Mouse (Mus musculus) spleen, postnatal 14 days (tissue): ENCODE data around the gene Sugct.

Experiments
- DNase-seq, 2 experiments: peaks; one replicate each; pipeline ENCODE4 v3.0.0; 2021 to 2022; ENCODE audit warnings: low spot score in 2 of 2

Gene Sugct

GRCm38 (mm10) chr13:17694911-17695699 lies at the start of gene Sugct, which contains the start of gene Mplkip:
Sugct (minus strand) TSS chr13:17695553.
Mplkip (plus strand) TSS chr13:17695192.
- peak; percentile 100 for DNase-seq

DNA sequence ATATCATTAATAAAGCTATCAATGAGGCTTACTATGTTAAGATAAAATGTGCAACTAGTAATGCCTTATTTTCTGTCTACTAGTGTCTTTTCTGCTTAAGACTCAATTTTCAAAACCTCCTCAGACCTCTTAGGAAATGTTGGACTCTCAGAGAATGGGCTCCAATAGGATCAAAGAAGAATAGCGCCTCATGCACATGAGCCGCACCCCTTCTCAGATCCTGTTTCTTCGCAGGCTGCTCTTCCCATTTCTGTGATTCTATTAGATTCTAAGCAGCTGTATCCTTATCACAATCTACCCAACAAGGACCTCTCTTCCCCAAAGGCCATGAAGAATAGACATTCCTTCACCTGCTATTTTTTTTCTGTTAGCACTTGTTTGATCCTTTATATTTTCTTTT lies 33.4 kb upstream of the Sugct start:
- no peak for DNase-seq

DNA sequence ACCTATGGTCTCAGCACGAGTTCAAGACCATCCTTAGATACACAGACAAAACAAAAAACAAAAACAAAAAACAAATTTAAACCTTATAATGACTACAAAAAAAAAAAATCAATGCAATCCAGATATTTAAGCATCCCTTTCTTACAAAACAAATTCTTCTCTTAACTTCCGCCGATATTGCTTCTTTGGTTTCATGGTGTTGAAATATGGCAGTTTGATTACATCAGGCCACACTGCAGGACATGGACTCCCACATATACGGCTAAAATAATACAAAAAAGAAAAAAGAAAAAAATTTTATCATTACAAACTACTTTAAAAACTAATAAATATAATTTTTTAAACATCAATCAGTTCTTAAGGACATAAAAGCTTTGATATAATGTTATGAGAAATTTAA lies 32.6 kb upstream of the Sugct start:
- DNase-seq = no peak

DNA sequence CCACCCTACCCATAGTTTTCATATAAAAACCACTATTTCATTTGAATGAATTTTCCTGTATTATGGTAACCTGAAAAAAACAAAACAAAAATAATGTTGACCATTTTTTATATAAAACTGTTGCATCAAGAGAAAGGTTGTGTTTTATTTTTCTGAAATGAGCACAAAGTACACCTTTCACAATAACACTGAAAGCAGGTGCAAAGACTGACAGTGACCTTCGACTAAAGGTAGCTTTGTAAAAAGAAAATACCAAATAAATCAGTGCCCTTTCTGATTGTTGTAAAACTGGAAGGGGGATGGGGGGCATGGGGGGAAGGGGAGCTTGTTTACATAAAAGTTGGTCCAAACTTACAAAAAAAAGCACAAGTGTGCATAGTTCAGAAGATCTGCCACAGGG lies 22.0 kb upstream of the Sugct start:
- DNase-seq = no peak

- DNase-seq = no peak
These were observed 13.5 kb upstream of the Sugct start for GRCm38 (mm10) chr13:17708784-17709311.

- DNase-seq = no peak
These were observed 10.0 kb upstream of the Sugct start for GRCm38 (mm10) chr13:17705188-17705826.

DNA sequence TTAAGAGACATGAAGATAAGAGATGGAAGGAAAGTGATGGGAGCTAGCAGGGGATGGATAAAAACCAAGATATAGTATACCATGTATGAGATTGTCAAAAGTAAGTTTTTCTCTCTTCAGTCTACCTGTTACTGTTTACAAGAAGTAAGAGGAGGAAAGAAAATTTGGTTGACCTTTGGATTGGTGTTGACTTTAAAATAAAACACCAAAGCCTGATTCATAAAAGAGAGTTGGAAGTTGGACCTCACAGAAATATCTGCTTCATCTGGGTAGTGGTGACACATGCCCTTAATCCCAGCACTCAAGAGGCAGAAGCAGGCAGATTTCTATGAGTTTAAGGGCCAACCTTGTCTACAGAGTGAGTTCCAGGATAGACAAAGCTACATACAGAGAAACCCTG lies 7.0 kb upstream of the Sugct start:
- no peak for DNase-seq

DNA sequence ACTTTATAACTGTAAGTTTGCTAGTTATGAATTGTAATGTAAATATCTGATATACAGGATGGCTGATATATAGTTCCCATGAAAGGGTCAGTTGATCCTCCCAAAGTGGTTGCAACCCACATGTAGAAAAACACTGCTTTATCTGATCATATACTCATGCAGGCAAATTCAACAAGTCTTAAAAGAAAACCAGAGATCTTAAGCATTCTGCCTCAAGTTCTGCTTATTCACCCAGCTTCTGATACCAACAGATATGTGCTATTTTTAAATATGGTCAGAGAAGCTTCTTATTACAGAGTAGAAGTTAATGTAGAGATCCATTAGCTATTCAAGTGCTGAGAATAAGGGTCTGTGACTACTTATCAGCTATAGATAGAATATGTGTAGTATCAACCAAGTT lies 6.0 kb upstream of the Sugct start:
- DNase-seq = no peak

DNA sequence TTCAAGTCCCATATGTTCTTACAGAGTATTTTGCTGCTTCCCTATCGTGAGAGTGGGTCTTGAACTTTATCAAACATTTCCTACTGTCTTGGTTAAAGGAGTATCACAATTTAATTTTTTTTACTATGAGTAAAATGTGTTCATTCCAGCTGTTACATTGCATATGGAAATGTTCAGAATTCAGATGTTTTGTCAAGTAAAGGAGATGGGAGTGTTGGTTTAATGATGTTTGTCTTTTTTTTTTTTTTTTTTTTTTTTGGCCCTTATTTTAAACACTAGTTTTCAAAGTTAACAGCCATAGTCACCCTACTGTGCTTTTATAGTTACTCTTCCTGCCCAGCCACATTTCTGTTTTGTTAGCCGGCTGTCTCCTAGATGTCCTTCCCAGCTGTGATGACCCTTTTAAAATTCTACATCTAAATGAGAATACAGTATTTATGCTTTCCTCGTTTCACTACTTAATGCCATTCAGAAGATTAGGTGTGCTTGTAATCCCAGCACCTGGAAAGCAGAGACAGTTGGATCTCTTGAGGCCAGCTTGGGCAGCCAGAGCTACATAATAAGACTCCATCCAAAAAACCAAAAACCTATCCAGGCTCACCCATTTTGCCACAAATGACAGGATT lies 4.8 kb upstream of the Sugct start:
- DNase-seq = no peak

DNA sequence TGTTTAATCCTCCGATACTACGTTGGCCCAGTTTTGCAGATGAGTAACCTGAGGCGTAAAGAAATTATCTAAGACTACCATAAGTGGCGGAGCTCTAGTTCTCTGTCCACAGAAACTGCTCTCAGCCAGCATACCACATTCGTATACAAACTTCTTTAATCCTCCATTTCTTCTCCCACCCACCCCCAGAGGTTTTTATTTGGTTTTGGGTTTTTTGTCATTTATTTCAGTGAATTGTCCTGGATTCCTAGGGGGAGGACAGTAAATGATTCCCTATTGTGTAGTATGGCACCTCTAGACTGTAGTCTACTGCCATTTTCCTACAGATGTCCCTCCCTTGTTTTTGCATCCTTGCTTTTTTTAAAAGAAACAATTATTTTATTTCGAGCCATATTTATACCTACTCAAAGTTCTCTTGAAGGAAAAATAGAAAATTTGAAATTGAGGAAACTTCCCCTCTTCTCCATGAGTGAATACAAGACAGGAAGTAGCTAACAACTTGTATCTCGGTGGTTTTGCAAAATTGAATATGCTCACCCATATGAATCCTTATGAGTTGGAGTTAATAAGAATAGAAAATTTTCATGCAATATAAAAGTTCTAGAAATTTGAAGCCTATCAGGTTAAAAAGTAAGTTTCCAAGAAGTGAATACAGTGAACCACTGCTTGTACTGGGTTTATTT lies 686 bp upstream of the Sugct start:
- DNase-seq = no peak

GRCm38 (mm10) chr13:17694414-17694813 lies 939 bp downstream of the Sugct start:
- DNase-seq = no peak

DNA sequence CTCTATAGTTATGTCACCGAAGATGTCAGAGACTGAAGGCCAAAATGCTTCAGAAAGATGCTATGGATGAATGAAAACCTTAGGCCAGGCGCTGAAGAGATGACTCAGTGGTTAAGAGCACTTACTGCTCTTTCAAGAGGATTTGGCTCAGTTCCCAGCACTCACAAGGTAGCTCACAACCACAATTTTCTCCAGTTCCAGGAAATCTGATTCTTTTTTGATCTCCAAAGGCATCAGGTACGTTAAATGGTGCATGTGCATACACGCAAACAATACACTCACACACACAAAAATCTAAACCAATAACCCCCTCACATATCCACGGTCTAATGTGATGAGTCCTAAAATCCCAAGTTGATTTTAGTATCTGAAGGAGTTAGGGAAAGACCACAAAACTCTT lies 1.5 kb downstream of the Sugct start:
- DNase-seq = no peak

DNA sequence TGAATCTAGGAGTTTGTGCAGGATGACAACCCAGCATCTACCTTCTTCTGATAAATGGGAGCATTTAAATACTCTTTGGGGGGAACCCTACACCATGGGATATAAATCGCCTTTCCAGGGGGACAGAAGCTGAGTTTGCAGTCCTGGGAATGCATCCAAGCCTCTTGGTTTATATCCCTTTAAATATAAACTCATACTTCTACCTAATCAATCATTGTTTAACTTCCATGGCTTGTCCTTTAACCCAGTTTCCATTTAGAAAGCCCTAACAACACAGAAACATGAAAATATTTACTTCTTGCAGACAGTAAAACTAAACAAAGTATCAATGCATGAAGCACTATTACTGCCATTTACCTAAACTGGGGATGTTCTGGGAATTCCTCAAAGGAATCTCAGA lies 3.9 kb downstream of the Sugct start:
- no peak for DNase-seq

DNA sequence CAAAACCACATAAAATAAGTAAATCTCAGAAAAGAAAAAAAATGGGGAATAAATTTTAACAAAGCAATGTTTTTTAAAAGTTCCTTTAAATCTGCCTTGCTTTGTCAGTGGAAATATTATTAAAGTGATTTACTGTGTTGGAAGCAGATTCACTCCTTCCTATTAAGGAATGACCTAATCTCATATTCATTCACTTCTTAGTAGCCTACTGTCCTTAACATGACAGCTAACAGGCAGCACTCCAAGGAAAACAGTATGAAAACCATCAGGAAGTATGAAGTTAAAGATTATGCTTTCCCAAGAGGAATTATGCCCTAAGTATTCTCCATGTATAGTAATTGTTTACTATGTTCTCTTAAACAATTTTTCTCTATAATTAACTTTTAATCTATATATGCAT lies 4.7 kb downstream of the Sugct start:
- no peak for DNase-seq

- DNase-seq = no peak
These were observed 5.9 kb downstream of the Sugct start for GRCm38 (mm10) chr13:17689461-17689860.

- no peak for DNase-seq
These were observed 24.2 kb downstream of the Sugct start for GRCm38 (mm10) chr13:17671122-17671521.

DNA sequence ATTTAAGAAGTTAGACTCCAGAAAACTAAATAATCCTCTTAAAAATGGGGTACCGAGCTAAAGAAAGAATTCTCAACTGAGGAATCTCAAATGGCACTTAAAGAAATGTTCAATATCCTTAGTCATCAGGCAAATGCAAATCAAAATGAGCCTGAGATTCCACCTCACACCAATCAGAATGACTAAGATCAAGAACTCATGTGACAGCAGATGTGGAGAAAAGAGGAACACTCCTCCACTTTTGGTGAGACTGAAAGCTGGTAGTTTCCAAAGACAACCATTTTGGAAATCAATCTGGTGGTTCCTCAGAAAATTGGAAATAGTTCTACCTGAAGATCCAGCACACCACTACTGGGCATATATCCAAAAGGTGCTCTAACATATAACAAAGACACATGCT lies 28.0 kb downstream of the Sugct start:
- DNase-seq = no peak

DNA sequence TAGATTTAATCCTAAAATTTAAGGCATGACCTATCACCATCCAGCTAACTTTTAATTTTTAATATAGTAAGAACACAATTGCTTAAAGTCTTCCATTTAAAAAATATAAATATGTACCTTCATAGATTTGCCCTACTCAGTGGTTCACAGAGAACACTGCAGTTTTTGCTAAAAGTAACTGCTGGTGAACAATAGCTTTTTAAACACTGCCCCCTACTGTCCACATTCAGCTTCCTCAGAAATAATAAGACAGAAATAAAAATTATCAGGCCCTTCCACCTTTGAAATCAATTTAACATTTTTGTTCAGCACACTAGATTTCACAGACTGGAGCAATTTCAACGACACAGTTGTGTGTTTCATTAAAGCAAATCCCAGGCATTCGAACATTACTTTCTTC lies 53.1 kb downstream of the Sugct start:
- no peak for DNase-seq

DNA sequence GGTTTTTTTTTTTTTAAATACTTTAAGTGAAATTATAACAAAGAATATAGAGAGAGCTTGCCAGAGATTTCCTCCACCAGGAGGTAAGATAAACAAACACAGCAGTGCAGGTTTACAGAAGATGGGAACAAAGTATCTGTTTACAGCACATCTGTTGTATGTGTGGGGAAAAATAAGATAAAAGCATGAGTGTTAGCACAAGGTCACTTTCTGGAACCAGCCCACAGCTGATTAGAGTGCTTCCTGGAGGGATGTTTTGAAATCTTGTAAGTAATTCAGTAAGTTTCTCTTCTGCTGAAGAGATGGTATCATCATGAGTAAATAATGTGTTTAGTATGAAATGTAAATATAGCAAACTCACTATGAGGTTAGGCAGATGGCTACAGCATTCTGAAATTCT lies 57.3 kb downstream of the Sugct start:
- DNase-seq = no peak

- DNase-seq = no peak
These were observed 68.2 kb downstream of the Sugct start for GRCm38 (mm10) chr13:17627108-17627507.

GRCm38 (mm10) chr13:17624976-17625375 lies 70.4 kb downstream of the Sugct start:
- no peak for DNase-seq

DNA sequence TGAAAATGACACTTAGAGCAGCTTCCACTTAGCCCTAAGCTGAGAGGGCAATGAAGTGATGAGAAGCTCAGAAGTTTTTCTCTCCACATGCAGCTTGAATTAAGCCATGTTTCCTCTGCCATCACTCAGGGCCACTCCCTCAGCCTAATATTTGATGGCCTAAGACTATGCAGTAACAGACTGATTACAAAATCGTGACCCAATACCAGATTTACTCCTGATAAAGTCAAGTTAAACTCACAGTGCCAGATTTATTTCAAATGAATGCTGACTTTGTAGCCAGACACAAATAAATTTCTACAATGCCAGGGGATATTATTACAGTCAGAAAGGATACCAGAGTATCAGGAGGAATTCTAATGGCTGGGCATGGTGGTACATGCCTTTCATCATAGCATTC lies 89.1 kb downstream of the Sugct start:
- DNase-seq = no peak
